Mouse (Mus musculus) adrenal gland (tissue): ENCODE results near the gene Smpd4.
"Not testable (repeated sequence)": the region's sequence is repeated elsewhere in the genome, so short reads cannot be mapped to it uniquely, and the experiment has no call there.

Experiments used
- intact Hi-C: fragments of 180-260 bp; cut with DNase I; formaldehyde crosslinking; loops from one replicate; pipeline ENCODE4 v1.15.1; 2025
- long read RNA-seq, 2 experiments: library from polyadenylated mRNA; unstranded; transcript quantifications; one replicate each; pipeline ENCODE4 v2.0.0; 2020; ENCODE audit warnings: borderline replicate concordance in 1 of 2; ENCODE audit not compliant: insufficient replicate concordance in 1 of 2

The Smpd4 gene
- long read RNA-seq, experiment 1, partial matches to known transcripts, result 3 of 3 reads
- long read RNA-seq, experiment 1, other reads (novel, unspliced or antisense), result 0 of 3 reads
- long read RNA-seq, experiment 2, partial matches to known transcripts, result 0 of 1 reads
- long read RNA-seq, experiment 2, other reads (novel, unspliced or antisense), result 1 of 1 reads

DNA sequence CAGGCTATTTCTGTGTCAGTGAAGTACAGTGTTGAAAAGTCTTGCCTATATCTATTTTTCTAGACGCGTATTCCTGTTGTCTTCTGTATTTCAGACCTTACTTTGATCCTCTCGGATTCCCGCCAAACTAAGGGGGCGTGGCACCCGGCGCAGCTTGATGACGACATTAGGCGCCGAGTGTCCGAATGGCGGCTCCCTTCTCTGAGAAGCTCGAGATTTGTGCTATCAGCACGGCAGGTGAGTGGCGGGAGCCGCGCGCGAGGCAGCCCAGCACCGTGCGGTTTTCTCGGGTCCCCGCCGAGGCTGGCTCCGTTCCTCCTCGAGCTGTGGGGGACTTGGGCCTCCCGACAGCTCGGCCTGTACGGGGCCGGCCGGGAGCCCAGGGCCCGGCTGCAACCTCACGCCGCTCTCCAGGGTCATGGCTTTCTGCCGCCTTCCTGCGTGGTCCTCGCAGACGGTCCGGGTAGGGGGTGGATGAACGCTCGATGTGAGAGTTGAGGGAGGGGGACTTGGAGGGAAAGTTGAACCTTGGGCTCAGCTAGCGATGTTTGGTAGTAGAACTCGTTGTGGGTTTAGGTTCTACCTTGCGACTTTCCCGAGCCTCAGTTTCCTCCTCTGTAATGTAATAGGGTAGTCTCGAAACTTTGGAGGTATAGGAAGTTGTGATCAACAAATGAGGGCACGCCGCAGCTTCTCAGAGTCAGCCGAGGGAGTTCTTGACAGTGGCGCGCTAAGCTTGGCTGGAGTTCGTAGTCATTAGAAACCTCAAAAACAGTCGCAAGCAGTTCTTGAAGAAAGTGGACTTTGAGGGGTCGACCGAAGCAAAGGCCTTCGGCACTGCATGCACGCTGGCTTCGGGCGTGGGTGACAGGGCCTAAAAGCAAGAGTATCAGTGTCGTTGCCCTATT is at the start of gene Smpd4:
Smpd4 (plus strand) TSS at position 157 of the 908 bp plus-strand sequence.
- intact Hi-C loops, result no loop called here

DNA sequence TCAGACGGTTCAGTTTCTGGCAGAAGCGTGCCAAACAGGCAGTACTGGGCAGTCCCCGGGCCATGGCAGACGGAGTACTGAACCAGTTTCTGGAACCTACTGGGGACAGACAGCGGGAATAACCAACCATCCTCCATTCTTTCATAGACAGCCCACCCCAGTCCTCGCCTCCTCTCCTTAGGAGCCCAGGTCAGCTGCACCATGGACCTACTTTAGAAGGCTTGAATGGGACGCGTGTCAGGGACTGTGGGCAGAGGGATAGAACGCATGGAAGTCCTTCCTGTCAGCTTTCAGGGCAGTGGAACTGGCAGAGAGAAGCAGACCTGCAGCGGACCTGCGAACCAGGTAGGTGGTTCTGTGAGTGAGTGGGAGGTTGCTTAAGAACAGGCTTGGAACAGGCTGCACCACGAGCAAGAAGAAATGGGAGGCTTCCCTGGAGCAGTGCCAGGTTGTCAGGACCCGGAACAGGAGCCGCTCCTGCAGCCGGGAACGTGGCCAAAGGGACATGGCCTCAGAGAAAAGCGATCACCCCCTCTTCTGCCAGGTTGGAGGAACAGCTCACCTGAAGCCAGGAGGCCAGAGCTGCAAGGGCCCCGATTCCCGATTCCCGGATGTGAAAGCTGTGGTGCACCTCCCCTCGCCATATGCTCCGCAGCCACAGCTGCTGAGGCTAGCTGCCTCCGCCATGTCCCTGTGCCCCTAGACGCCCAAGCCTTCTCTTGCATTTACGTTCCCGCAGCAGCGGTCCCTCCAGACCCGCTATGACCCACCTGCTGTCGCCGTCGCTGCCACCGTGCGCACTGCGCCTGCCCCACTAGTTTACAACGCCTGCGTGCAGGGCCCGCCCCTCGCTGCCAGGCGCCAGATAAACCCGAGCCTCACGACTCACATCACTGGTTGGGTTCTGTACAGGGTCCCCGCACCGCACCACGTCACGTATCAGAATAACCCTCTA is 43.0 kb upstream of the Smpd4 start:
- intact Hi-C loops, result no loop called here

DNA sequence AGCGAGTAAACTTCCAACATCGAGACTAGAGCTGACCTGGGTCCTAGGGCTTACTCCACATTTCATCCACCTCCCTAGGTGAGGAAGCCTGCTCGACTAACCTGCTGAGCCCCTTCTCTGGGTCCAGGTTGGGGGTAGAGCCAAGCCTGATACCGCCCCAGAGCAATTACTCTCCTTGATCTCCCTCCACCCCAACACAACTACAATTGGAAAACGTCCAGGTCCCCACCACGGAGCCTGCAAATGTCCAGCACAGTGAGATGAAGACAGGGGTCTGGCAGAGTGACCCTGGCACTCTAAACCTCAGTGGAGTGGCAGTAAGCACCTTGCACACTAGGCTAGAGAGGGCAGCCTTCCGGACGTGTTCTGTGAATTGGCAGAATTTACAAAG is 42.3 kb upstream of the Smpd4 start:
- intact Hi-C loops, result no loop called here

DNA sequence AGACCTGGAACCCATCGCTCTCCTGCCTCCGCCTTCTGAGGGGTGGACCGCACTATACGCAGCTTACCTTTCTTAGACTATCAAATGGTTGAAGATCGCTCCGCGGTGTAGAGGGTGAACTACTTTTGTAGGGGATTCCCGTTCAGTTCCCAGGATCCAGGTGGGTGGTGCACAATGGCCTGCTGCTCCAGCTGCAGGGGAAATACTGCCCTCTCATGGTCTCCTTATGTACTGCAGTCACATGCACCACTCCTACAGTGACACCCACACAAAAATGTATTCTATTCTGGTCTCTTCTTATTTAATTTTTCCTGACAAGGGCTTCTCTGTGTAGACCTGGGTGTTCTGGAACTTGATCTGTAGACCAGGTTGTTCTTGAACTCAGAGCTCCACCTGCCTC is 36.1 kb upstream of the Smpd4 start, which contains the start of gene Slc7a4:
Slc7a4 (minus strand) TSS at position 151 of the 400 bp plus-strand sequence.
- intact Hi-C loops, result no loop called here

DNA sequence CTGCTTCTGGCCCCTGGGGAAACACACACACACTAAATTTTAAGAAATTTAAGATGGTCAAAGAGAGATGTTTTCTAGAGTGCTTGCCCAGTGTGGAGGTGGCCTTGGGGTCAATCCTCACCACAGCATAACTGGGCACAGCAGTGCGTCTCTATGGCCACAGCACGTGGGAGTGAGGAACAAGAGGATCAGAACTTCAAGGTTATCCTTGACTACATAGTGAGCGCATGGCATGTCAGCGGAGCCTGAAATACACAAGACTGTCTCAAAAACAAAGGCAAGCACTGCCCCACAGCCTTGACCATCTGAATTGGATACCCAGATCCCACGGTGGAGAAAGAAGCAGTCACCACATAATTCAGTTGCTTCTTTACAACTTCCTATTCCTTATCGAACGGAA is 34.6 kb upstream of the Smpd4 start:
- intact Hi-C loops, result no loop called here

DNA sequence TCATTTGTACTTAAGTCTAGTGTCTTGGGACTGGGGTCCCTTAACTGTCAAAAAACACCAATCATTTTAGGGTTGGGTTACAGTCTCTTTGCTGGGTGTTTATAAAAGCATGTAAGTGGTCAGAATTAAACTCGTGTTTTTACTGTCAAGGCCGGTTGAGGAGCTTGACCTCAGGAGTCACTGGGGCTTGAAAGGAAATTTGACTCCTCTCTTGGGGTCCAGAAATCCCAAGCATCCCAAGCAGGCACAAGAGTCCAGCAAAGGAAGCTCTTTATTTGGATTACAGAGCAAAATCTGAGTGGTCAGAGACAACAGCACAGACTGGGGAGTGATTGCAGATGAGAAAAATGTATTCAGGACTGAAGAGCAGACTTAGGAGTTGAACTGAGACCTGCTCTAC is 28.4 kb upstream of the Smpd4 start:
- intact Hi-C loops, result no loop called here

DNA sequence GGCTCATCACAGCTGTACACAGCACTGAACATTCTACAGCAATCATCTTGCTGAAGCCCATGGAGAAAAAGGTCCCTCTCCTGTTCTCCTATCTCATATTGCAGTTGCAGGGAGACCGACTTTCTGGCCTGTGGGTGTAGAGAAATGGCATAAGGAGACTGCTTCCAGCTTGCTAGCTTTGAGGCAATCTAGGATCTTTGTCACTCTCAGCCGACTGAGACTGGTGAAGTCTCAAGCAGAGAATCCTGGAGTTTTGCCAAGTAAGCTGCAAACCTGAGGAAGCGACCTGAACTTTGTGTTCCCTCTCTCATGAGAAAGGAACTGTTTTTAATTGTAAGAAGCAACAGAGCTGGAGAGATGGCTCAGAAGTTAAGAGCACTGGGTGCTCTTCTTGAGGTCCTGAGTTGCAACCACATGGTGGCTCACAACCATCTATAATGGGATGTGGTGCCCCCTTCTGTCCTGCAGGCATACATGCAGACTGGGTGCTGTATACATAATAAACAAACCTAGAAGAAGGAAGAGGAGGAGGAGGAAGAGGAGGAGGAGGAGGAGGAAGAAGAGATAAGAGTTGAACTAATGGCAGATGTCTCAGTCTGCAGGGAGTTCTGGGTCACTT is 18.1 kb upstream of the Smpd4 start:
- intact Hi-C loops, result loop anchor here (5.0 kb wide), 1 partner anchor 44 kb away; no protein-coding TSS in a partner anchor

DNA sequence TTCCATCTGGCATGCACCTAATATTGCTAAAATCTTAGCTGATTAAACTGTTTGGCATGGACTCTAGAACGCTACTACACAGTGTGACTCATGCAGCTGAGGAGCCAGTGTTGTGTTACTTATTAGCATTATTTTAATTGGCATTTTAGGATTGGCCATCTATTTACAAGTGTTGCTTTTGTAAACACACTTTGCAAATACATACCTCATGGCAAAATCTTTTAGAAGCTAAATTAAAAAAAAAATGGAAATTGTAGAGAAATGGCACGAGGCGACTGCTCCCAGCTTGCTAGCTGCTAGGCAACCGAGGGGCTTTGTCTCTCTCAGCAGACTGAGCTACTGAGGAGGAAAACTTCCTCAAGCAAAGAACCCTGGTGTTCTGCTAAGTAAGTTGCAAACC is 14.2 kb upstream of the Smpd4 start:
- intact Hi-C loops, result loop anchor here (5.0 kb wide), 1 partner anchor 48 kb away; no protein-coding TSS in a partner anchor

DNA sequence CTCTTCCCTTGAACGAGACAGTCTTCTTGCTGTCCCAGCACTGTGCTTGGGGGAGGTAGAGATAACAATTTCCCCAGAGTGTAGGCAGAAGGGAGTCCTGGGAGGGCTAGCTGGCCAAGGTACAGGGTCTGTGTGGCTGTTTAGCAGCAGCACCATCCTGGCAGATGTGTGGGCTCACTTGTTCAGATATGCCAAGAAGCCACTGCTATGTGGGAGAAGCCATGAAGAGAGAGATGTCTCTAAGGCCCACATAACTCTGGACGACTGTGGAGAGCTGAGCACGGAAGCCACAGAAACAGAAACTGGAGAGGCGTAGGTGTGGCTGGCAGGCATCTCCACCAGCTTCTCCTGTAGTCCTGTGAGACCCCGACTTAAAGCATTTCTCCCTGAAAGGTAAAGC is 13.5 kb upstream of the Smpd4 start:
- intact Hi-C loops, result no loop called here

DNA sequence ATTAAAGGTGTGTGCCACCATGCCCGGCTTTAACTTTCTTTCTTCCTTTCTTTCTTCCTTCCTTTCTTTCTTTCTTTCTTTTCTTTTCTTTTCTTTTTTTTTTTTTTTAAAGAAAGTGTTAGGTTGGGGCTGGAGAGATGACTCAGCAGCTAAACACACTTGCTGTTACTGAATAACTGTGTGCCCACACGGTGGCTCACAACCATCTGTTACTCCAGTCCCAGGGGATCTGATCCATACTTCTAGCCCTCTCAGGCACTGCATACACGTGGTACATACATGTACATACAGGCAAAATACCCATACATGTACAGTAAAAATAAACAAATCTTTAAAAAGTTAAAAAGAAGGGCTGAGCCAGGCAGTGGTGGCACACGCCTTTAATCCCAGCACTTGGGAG is 7.8 kb upstream of the Smpd4 start:
- intact Hi-C loops, result no loop called here

DNA sequence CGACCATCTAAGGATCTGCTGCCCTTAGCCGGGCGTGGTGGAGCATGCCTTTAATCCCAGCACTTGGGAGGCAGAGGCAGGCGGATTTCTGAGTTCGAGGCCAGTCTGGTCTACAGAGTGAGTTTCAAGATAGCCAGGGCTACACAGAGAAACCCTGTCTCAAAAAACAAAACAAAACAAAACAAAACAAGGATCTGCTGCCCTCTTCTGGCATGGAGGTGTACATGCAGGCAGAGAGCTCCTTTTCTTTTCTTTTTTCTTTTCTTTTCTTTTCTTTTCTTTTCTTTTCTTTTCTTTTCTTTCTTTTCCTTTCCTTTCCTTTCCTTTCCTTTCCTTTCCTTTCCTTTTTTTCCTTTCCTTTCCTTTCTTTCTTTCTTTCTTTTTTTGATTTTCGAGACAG is 4.4 kb upstream of the Smpd4 start:
- intact Hi-C loops, result not testable (repeated sequence)

DNA sequence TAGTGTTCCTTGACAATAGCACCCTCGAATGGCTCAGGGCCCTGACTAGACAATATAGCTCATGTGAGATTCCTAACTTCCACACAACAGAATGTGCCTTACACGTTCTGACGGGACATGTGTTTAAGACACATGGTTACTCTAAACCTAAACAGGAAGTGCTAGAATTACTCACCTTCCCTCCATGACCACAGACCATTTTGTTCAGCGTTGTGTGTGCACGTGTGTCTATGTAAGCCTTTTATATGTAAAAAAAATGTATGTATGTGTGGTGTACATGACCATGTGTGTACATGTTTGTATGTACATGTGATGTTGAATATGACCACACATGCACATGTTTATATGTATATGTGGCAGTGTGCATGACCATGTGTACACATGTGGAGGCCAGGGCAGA is 2.9 kb upstream of the Smpd4 start:
- intact Hi-C loops, result loop anchor here (2.0 kb wide), 1 partner anchor 57 kb away; no protein-coding TSS in a partner anchor

DNA sequence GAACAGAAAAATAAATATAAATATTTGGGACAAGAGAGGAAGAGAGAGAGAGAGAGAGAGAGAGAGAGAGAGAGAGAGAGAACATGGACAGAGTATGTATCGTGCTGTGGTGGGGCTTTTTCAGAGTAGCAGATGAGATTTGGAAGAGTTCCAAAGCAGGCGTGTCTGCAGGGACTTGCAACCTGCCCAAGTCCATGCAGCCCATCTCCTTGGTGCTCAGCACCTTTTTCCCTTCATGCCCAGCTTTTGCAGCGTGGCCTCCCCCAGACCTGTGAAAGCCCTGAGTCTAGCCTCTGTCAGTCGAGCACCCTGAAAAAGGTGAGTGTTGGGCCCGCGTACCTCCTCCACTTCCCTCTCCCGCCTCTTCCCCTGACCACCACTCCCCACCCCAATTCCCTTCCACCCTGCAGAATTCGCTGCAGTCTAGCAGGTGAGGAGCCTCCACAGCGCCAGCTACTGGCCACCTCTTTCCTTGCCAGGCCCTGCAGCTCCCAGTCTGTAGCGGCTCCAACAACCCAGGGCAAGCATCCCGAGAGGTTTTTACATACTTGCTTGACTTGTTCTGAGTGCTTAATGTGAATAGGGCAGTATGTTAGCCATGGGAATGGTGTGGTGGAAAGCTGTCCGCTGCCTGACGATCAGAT is 1.1 kb upstream of the Smpd4 start:
- intact Hi-C loops, result loop anchor here (2.0 kb wide), 1 partner anchor 59 kb away; no protein-coding TSS in a partner anchor

DNA sequence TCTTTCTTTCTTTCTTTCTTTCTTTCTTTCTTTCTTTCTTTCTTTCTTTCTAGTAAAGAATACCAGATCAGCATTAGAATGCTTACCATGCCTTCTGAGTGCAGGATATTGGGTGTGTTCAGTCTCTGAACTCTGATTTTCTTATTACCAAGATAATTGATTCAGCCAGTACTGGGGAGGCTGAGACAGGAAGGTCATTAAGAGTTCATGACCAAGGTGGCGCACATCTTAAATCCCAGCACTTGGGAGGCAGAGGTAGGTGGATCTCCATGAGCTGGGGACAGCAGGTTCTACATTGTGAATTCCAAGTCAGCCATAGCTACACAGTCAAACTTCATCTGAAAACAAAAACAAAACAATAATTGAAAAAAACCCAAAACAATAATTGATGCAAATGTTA is 2.8 kb downstream of the Smpd4 start:
- intact Hi-C loops, result no loop called here

DNA sequence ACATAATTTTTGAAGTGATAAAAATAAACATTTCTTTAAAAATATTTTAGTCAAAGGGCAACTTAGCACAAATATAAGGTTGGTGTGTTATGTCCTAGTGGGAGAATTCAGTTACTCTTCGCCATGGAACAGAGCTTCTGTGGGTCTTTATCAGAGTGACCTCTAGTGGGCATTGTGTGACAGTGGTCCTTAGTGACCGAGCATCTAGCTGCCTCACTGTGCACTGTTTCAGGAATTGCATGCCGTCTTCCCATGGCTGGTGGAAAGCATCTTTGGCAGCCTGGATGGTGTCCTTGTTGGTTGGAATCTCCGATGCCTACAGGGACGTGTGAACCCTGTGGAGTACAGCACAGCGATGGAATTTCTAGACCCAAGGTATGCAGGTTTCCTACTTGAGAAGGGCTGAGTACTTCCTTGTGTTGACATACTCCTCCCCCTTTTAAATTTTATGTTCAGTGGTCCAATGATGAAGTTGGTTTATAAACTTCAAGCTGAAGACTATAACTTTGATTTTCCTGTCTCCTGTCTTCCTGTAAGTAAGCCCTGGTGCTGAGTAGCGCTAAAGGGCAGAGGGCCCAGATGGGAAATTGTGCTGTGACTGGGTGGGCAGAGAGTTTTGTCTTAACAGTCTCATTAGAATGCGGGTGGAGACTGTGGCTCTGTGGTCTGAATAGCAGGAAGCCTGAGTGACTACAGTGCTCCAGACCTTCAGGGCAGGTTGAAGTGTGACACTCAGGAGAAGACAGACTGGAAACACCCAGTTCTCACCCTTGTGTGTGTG is 6.5 kb downstream of the Smpd4 start:
- intact Hi-C loops, result no loop called here

DNA sequence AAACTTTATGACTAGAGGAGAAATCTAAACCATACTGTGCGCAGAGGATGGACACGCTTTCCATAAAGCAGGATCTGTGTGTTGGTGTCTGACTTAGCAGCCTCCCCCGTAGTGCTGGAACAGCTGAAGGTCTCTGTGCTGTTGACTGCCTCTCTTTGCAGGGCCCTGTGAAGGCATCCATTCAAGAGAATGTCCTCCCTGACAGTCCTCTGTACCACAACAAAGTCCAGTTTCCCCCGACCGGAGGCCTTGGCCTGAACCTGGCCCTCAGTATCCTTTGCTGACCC is 7.1 kb downstream of the Smpd4 start:
- intact Hi-C loops, result no loop called here

DNA sequence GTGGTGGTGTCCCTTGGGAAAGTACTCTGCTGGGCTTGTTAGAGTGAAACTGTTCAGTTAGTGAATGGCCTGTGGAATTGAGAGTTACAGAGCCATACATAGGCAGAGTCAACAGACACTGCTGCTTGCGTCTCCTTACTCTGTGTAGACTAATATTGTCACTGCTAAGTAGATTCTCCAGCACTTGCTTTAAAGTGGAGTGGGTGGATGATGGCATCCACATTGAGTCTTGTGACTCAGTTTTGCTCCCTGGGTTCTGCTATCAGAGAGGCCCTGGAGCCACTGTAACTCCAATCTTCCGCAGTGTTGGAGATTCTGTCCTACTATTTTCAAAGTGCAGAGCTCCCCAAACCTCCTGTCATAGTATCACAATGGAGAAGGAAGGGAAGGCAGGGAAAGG is 13.4 kb downstream of the Smpd4 start:
- intact Hi-C loops, result no loop called here

DNA sequence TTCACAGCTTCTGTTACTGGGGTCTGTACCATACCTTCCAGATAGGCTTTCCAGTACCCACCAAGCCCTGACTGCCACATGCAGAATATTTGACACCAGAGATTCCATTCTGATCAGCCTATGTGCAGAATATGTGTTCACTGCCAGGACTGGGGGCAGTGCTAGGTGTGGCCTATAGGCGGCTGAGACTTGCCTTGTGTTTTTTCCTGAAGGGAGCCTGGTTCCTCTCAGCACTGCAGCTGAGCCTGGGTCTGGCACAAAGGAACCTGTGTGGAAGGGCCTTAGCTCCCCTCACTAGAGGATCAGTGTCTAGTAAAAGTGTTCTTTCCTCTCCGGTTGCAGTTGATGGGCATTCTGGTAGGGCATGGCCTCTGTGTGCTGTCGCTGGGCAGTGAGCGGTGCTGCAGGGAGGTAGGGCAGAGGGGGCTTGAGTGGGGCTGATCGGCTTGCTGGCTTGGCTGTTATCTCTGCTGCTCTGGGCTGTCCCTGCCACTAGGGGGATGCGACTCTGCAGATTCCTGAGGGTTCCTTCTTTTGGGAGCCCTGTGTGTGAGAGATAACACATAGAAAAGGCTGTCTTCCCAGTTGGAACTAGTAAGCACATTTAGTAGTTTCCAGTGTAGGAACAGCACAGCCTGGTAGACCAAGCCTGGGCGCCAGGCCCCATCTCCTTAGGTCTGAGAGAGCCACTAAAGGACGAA is 14.5 kb downstream of the Smpd4 start:
- intact Hi-C loops, result no loop called here

DNA sequence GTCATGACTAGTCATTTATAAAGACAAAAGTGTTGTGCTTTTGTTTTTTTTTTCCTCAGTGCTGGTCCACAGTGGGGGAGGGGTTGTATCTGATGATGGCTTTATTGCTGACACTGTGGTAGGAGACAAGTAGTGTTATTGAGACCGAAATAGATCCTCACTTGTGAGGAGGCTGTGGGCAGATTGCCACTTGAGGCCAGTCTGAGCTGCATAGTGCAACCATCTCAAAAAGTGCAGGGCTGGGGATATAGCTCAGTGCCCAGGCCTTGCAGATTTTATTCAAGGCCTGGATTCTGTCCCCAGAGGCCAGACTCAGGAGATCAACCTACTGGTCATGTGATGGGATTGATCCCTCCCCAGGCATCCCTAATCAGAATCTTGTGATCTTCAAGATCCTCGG is 17.8 kb downstream of the Smpd4 start:
- intact Hi-C loops, result no loop called here
